Mouse (Mus musculus): ENCODE data around the gene Slc35g3.

- no peak for TF ChIP-seq CTCF (IDR thresholded peaks at IDR 0.05; ENCODE audit: low read depth)
- no peak for TF ChIP-seq EP300 (IDR thresholded peaks at IDR 0.05; ENCODE audit: low read depth)
Measured at GRCm38 (mm10) chr11:69778258-69778982, 16.7 kb upstream of the Slc35g3 start.

Measured in liver, postnatal 0 days (tissue).